Comparison of ENCODE assay signal across 15 mouse cellular contexts in the genomic region with DNA sequence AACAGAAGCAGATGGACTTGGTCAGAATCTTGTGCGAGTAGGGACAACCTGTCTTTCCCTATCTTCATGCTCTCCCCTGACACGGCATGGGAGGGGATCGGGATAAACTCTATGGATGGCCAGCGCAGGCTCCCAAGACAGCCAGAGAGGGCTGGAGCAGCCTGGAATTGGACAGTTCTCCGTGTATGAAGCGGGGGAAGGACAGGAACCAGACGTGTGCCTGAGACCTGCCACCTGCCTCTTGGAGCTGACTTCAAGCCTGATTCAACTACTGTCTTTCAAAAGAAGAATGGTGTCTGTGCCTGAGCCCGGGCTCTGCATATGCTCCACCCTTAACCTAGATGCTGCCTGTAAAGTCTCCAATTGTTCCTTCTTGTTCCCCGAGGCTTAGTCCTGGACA. TPM values are rescaled to one million over a fixed set of nuclear protein-coding genes. Genes with fewer than 3 reads are reported as not detected.
DNase-seq lines count a peak whose midpoint lies in the region; ATAC-seq lines count a peak whose summit lies in the region.
"Had no signal": no experiment of that assay in that cellular context is flagged by ENCODE, and none has a peak within 500 bp of the region (broad histone marks: within the 10 kb centered on the region; RNA-seq: fewer than 3 reads in every experiment).

No protein-coding gene starts in this region.

- ATAC-seq in heart, embryonic 16.5 days (replicated peaks; ENCODE audit: extremely low read depth, insufficient read depth, low FRiP score), result no peak
- no peak for ATAC-seq in midbrain, embryonic 13.5 days
- ATAC-seq in midbrain, embryonic 15.5 days (replicated peaks), result no peak
- ATAC-seq in limb, embryonic 12.5 days (ENCODE audit: insufficient number of reproducible peaks, insufficient read depth, low FRiP score, low TSS enrichment, low read depth), result no peak
- no peak for ATAC-seq in neural tube, embryonic 15.5 days (ENCODE audit: low FRiP score)
- ATAC-seq: liver, postnatal 0 days had no signal

- DNase-seq in heart, postnatal 14 days, result no peak
- DNase-seq in c-Kit-positive CD71-positive TER-119-positive erythroid progenitor cells, embryonic 14.5 days (ENCODE audit: low spot score), result no peak
- no peak for DNase-seq in right cerebral cortex, postnatal 25 days
- DNase-seq: adrenal gland, adult 2 months; cerebellum, postnatal 36 days; liver, postnatal 0 days; midbrain, embryonic 14.5 days; thymus, postnatal 4 days had no signal

- 32% methylated on average over 9 of the region's 9 CpGs for WGBS in heart, embryonic 16.5 days
- WGBS in midbrain, embryonic 13.5 days, result 70% methylated on average over 9 of the region's 9 CpGs
- 73% methylated on average over 9 of the region's 9 CpGs for WGBS in midbrain, embryonic 15.5 days
- 66% methylated on average over 9 of the region's 9 CpGs for WGBS in limb, embryonic 12.5 days
- WGBS in neural tube, embryonic 15.5 days, result 76% methylated on average over 9 of the region's 9 CpGs

- H3K4me1 ChIP-seq in heart, embryonic 16.5 days (ENCODE audit: control insufficient read depth, insufficient read depth, low read length), result peaks cover 22% of the 10 kb centered on the region
- peaks cover 23% of the 10 kb centered on the region for H3K4me1 ChIP-seq in midbrain, embryonic 13.5 days (replicated peaks)
- H3K4me1 ChIP-seq in midbrain, embryonic 15.5 days, result peaks cover 20% of the 10 kb centered on the region
- peaks cover 35% of the 10 kb centered on the region for H3K4me1 ChIP-seq in limb, embryonic 12.5 days (replicated peaks)
- H3K4me1 ChIP-seq in neural tube, embryonic 15.5 days, result peaks cover 36% of the 10 kb centered on the region

- intact Hi-C loops in heart, postnatal 14 days (cut with DNase I), result no loop called here

- peaks cover 3% of the 10 kb centered on the region; the same call in 1 of the 2 replicates for H3K27me3 ChIP-seq in heart, embryonic 16.5 days (ENCODE audit: control insufficient read depth, insufficient read depth, low read length)
- H3K27me3 ChIP-seq in midbrain, embryonic 13.5 days, result no peaks in the 10 kb centered on the region
- no peaks in the 10 kb centered on the region for H3K27me3 ChIP-seq in midbrain, embryonic 15.5 days (replicated peaks)
- no peaks in the 10 kb centered on the region for H3K27me3 ChIP-seq in limb, embryonic 12.5 days
- H3K27me3 ChIP-seq in neural tube, embryonic 15.5 days (replicated peaks), result no peaks in the 10 kb centered on the region
- H3K27me3 ChIP-seq: hindbrain, embryonic 12.5 days had no signal

- no peak overlapping the region for H3K4me2 ChIP-seq in heart, embryonic 16.5 days (ENCODE audit: low read depth, low read length)
- no peak overlapping the region for H3K4me2 ChIP-seq in midbrain, embryonic 13.5 days (replicated peaks)
- no peak overlapping the region for H3K4me2 ChIP-seq in midbrain, embryonic 15.5 days
- H3K4me2 ChIP-seq in limb, embryonic 12.5 days, result no peak overlapping the region
- H3K4me2 ChIP-seq in neural tube, embryonic 15.5 days, result no peak overlapping the region
- H3K4me2 ChIP-seq: hindbrain, embryonic 12.5 days had no signal

- peak overlapping the region; percentile 24; the same call in 1 of the 2 replicates for H3K9ac ChIP-seq in heart, embryonic 16.5 days (ENCODE audit: low read length)
- H3K9ac ChIP-seq in midbrain, embryonic 13.5 days (replicated peaks), result 0 out of 2 replicates have a peak overlapping the region, but pooled peaks have one; percentile 10
- no peak overlapping the region for H3K9ac ChIP-seq in midbrain, embryonic 15.5 days
- no peak overlapping the region for H3K9ac ChIP-seq in limb, embryonic 12.5 days (replicated peaks)
- H3K9ac ChIP-seq in neural tube, embryonic 15.5 days (replicated peaks), result 0 out of 2 replicates have a peak overlapping the region, but pooled peaks have one; percentile 3
- H3K9ac ChIP-seq: hindbrain, embryonic 12.5 days; liver, postnatal 0 days had no signal

- no peaks in the 10 kb centered on the region for H3K9me3 ChIP-seq in heart, embryonic 16.5 days (replicated peaks; ENCODE audit: control insufficient read depth, low read length)
- H3K9me3 ChIP-seq in midbrain, embryonic 13.5 days, result no peaks in the 10 kb centered on the region
- no peaks in the 10 kb centered on the region for H3K9me3 ChIP-seq in midbrain, embryonic 15.5 days
- no peaks in the 10 kb centered on the region for H3K9me3 ChIP-seq in limb, embryonic 12.5 days
- no peaks in the 10 kb centered on the region for H3K9me3 ChIP-seq in neural tube, embryonic 15.5 days (replicated peaks)
- H3K9me3 ChIP-seq: hindbrain, embryonic 12.5 days had no signal

- H3K27ac ChIP-seq in heart, embryonic 16.5 days (ENCODE audit: low read length), result no peak overlapping the region
- no peak overlapping the region for H3K27ac ChIP-seq in midbrain, embryonic 13.5 days
- H3K27ac ChIP-seq in midbrain, embryonic 15.5 days, result no peak overlapping the region
- H3K27ac ChIP-seq in limb, embryonic 12.5 days, result peak overlapping the region; percentile 73
- no peak overlapping the region for H3K27ac ChIP-seq in neural tube, embryonic 15.5 days (replicated peaks)
- H3K27ac ChIP-seq: hindbrain, embryonic 12.5 days had no signal

- H3K4me3 ChIP-seq in heart, embryonic 16.5 days (ENCODE audit: low read length), result no peak overlapping the region
- no peak overlapping the region for H3K4me3 ChIP-seq in midbrain, embryonic 13.5 days (replicated peaks)
- no peak overlapping the region for H3K4me3 ChIP-seq in midbrain, embryonic 15.5 days
- no peak overlapping the region for H3K4me3 ChIP-seq in limb, embryonic 12.5 days (replicated peaks)
- H3K4me3 ChIP-seq in neural tube, embryonic 15.5 days (replicated peaks), result no peak overlapping the region
- H3K4me3 ChIP-seq: erythroblast, embryonic 14.5 days; hindbrain, embryonic 12.5 days had no signal

- no peaks in the 10 kb centered on the region for H3K36me3 ChIP-seq in heart, embryonic 16.5 days (ENCODE audit: control insufficient read depth, insufficient read depth)
- peaks cover 39% of the 10 kb centered on the region for H3K36me3 ChIP-seq in midbrain, embryonic 13.5 days
- peaks cover 7% of the 10 kb centered on the region; the same call in 1 of the 2 replicates for H3K36me3 ChIP-seq in midbrain, embryonic 15.5 days (replicated peaks)
- peaks cover 51% of the 10 kb centered on the region for H3K36me3 ChIP-seq in limb, embryonic 12.5 days
- peaks cover 7% of the 10 kb centered on the region; the same call in 1 of the 2 replicates for H3K36me3 ChIP-seq in neural tube, embryonic 15.5 days

RNA-seq across cellular contexts. Expression of gene Zfp523, which starts 4.2 kb away (rescaled TPM):
- polyA plus RNA-seq in heart, embryonic 16.5 days (2015; fragmentation: Nextera tagmentation; extraction: Ambion mirVana), result 20.5 and 22.2 TPM in 2 replicates
- total RNA-seq in heart, postnatal 14 days (2021), result 10 to 100 TPM; 16.6 to 17.0 TPM
- 44.2 and 45.6 TPM in 2 replicates for polyA plus RNA-seq in midbrain, embryonic 13.5 days (2015; fragmentation: Nextera tagmentation; extraction: Ambion mirVana)
- polyA plus RNA-seq in midbrain, embryonic 15.5 days (2015; fragmentation: Nextera tagmentation; extraction: Ambion mirVana), result 53.4 and 55.0 TPM in 2 replicates
- polyA plus RNA-seq in limb, embryonic 12.5 days (2016; fragmentation: Nextera tagmentation; extraction: Ambion mirVana), result 51.9 and 54.9 TPM in 2 replicates
- 41.5 and 43.8 TPM in 2 replicates for polyA plus RNA-seq in neural tube, embryonic 15.5 days (2015; fragmentation: Nextera tagmentation; extraction: Ambion mirVana)

RNA-seq across cellular contexts. Expression of gene Scube3, which starts 30.7 kb away (rescaled TPM):
- polyA plus RNA-seq in heart, embryonic 16.5 days (2015; fragmentation: Nextera tagmentation; extraction: Ambion mirVana), result 0.51 and 0.64 TPM in 2 replicates
- total RNA-seq in heart, postnatal 14 days (2021), result 1 to 10 TPM in 1 of 2 experiments, under 1 TPM in 1; 0.46 to 1.4 TPM
- polyA plus RNA-seq in midbrain, embryonic 13.5 days (2015; fragmentation: Nextera tagmentation; extraction: Ambion mirVana), result 5.6 and 6.1 TPM in 2 replicates
- polyA plus RNA-seq in midbrain, embryonic 15.5 days (2015; fragmentation: Nextera tagmentation; extraction: Ambion mirVana), result 6.0 and 6.4 TPM in 2 replicates
- 8.7 and 12.0 TPM in 2 replicates for polyA plus RNA-seq in limb, embryonic 12.5 days (2016; fragmentation: Nextera tagmentation; extraction: Ambion mirVana)
- polyA plus RNA-seq in neural tube, embryonic 15.5 days (2015; fragmentation: Nextera tagmentation; extraction: Ambion mirVana), result 3.6 and 4.6 TPM in 2 replicates
- polyA plus RNA-seq: erythroblast, embryonic 14.5 days had no signal

RNA-seq across cellular contexts. Expression of gene Def6, which starts 34.9 kb away (rescaled TPM):
- polyA plus RNA-seq in heart, embryonic 16.5 days (2015; fragmentation: Nextera tagmentation; extraction: Ambion mirVana), result 7.9 and 20.5 TPM in 2 replicates
- total RNA-seq in heart, postnatal 14 days (2021), result 1 to 10 TPM; 4.7 to 7.1 TPM
- 4.5 and 5.6 TPM in 2 replicates for polyA plus RNA-seq in midbrain, embryonic 13.5 days (2015; fragmentation: Nextera tagmentation; extraction: Ambion mirVana)
- 5.3 and 7.3 TPM in 2 replicates for polyA plus RNA-seq in midbrain, embryonic 15.5 days (2015; fragmentation: Nextera tagmentation; extraction: Ambion mirVana)
- 11.1 and 12.8 TPM in 2 replicates for polyA plus RNA-seq in limb, embryonic 12.5 days (2016; fragmentation: Nextera tagmentation; extraction: Ambion mirVana)
- 8.6 and 24.0 TPM in 2 replicates for polyA plus RNA-seq in neural tube, embryonic 15.5 days (2015; fragmentation: Nextera tagmentation; extraction: Ambion mirVana)

RNA-seq across cellular contexts. Expression of gene Ppard, which starts 59.8 kb away (rescaled TPM):
- 1.2 and 1.8 TPM in 2 replicates for polyA plus RNA-seq in heart, embryonic 16.5 days (2015; fragmentation: Nextera tagmentation; extraction: Ambion mirVana)
- 10 to 100 TPM; 37.7 to 39.4 TPM for total RNA-seq in heart, postnatal 14 days (2021)
- polyA plus RNA-seq in midbrain, embryonic 13.5 days (2015; fragmentation: Nextera tagmentation; extraction: Ambion mirVana), result 0.84 and 1.4 TPM in 2 replicates
- 1.8 TPM in 2 replicates for polyA plus RNA-seq in midbrain, embryonic 15.5 days (2015; fragmentation: Nextera tagmentation; extraction: Ambion mirVana)
- 3.2 and 3.5 TPM in 2 replicates for polyA plus RNA-seq in limb, embryonic 12.5 days (2016; fragmentation: Nextera tagmentation; extraction: Ambion mirVana)
- polyA plus RNA-seq in neural tube, embryonic 15.5 days (2015; fragmentation: Nextera tagmentation; extraction: Ambion mirVana), result 1.3 and 1.7 TPM in 2 replicates

Comparison
In these comparisons a context has a peak if more than half of its experiments do, and no peak if none do; other contexts are left out.
1. H3K9ac ChIP-seq: peak in heart, embryonic 16.5 days (single experiment), midbrain, embryonic 13.5 days (single experiment) and neural tube, embryonic 15.5 days (single experiment); none in midbrain, embryonic 15.5 days (single experiment) and limb, embryonic 12.5 days (single experiment).